Mouse (Mus musculus) thymus, postnatal 25 days (tissue): ENCODE results near the gene Zbed5.
"Not testable (repeated sequence)": the region's sequence is repeated elsewhere in the genome, so short reads cannot be mapped to it uniquely, and the experiment has no call there.

Source experiments
- DNase-seq: peaks from one replicate; pipeline ENCODE4 v3.0.0; 2022

Zbed5 gene

DNA sequence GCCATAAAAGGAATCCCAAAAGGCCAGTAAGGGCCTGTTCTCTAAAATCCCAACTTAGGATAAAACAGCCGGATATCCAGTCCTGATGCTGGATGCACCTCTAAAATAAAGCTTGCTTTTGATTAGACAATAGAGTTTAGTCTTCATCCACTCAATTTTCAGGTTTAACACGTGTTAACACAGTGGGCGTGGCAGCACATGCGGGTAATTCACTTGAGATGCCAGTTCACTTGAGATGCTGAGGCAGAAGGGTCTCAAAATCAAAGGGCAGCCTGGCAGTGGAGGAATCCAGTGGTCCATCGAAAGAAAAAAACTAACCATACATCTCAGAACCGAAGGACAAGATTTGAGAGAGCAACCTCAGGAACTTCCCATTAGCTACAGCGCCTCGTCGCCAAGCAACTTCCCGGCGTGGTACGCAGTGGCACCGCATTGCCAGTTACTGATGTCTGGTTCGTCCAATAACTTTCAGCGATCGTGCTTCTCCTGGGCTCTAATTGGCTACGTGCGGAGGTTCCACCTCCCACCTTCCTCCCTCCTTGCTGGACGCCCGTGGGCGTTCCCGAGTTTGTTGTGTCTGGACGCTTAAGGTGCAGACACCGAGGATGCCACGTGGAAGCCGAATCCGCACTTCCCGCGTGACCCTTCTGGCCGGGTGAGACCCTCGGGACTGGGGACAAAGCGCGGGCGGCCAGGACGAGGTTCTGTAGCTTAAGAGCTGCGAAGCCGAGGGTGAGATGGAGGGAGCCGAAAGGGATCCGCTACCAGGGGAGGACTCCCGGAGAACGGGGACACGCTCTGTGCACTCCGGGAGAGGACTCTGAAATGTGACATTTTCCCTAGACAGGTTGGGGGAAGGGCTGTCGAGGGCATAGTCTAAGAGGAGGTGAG, at the start of gene Zbed5:
Gene Zbed5 (plus strand): TSS at position 526 of the 891 bp plus-strand sequence.
- DNase-seq = peak; percentile 83

DNA sequence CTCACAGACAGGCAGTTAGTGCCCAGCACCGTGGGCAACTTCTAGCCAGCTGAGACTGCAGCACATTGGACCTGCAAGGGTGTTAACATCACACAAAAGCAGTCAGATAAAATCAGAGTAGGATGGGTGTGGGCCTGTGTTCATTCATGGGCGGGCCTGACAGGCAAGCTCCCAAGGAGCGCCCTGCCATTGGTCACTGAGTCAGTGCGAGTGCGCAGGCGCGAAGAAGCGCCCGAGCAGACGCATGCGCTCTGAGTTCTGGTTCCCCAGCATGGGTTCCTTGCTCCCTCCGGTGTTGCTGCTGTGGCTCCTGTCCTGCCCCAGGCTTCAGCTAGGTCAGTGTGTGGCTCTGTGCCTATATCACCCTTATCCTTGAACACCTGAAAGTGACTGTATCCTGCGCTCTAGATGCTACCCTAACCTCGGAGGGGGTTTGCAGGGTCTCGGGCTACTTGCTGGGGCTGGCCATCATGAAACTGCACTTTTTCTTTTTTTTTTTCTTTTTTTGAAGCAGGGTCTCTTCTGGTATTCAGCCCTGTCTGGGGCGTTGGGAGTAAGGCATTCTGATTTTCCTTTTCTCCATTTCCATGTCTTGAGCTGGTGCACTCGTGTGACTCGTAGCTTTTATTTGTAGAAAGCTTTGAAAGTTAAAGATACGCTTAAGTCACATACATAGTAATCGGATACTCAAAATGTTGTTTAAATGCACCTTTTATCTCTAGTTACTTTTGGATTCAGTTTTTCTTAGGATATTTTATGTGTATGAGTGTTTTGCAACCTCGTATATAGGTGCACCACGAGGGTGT, 48.6 kb upstream of the Zbed5 start, which contains the start of gene Sumf2:
Gene Sumf2 (plus strand): TSS at position 235 of the 806 bp plus-strand sequence.
- peak; percentile 96 for DNase-seq

DNA sequence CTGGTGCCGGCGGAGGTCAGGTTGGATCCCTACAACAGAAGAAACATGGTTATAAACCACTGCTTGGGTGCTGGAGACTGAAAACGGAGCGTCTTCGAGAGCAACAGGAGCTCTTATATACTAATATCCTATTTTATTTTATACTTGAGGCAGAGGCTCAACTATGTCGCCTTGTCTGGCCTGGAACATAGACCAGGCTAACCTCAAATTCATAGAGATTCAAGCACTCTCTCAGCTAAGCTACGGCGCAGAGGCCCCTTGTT, 48.0 kb upstream of the Zbed5 start:
- DNase-seq = no peak

DNA sequence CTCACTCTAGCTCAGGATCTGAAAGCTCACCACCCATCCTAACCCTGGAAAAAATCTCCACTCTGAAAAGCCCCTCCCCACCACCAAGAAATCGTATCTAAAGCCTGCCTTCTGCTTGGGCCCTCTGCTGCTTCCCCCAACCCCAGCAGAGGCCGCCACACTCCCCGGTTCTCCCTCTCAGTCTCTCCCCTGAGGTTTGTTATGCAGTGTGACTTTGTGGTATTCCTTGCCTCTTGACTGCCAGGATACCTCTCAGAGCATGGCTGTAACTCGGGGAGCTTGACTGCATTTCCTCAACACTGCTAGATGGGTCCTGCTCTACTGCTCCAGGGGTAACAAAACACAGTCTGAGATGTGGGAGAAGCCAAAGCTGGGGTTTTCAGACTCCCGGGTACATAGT, 40.4 kb upstream of the Zbed5 start:
- DNase-seq = no peak

DNA sequence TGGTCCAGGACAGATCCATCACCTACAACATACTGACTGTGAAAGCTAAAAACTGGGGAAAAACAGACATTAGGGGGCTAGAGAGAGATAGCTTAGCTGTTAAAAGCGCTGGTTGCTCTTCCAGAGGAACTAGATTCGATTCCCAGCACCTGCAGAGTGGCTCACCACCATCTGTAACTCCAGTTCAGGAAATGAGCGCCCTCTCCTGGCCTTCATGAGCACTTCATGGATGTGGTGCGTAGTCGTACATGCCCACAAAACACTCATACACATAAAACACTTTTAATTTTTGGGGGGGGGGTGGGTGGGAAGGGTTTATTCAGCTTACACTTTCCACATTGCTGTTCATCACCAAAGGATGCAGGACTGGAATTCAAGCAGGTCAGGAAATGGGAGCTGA, 39.1 kb upstream of the Zbed5 start:
- DNase-seq = no peak

DNA sequence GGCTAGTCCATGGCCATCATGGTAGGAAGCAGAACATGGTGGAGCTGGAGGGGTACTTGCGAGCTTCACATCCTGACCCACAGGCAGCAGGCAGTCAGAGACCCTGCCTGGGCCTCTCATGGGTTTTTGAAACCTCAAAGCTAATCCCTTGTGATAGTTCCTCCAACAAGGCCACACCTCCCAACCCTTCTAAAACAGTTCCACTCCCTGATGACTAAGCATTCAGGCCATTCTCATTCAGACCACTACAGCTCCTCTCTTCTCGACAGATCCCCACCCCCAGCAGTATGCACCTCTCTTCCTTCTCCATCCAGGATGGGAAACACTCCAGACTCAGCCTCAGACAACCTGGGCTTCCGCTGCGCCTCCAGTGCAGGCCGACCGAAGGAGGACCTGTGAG, 33.2 kb upstream of the Zbed5 start:
- DNase-seq = no peak

DNA sequence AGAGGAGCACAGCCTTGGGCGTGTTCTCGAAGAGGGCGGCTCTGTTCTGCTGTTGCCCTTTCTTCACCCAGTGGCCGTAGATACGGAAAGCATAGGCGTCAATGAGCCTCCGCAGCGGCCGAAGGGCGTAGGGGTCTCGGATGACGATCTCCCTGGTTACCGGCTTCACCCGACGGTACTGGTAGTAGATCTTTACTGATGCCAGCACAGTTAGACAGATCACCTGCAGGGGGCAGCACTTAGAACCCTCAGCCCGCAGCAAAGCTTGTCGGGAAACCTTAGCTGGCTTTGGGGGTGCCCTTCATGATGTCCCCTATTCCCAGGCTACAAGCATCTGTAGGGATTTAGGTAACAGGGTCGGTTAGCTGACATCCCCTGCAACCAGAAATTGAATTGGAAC, 31.1 kb upstream of the Zbed5 start:
- peak; percentile 37 for DNase-seq

DNA sequence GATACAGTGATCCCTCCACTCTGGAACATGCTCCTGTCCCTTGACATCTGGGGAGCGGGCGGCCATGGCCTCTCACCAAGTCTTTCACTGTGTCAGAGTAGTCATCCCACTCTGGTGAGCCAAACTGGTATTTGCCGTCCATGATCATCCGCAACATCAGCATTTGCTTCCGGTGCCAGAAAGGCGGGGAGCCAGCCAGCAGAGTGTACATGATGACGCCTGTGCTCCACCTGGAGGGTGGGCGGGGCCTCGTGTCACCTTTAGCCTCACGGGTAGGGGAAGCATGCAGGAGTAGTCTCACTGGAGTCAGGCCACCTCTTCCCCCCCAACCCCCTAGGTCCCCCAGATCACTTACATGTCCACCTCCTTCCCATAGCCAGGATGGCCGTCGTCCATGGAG, 29.7 kb upstream of the Zbed5 start:
- DNase-seq = no peak

DNA sequence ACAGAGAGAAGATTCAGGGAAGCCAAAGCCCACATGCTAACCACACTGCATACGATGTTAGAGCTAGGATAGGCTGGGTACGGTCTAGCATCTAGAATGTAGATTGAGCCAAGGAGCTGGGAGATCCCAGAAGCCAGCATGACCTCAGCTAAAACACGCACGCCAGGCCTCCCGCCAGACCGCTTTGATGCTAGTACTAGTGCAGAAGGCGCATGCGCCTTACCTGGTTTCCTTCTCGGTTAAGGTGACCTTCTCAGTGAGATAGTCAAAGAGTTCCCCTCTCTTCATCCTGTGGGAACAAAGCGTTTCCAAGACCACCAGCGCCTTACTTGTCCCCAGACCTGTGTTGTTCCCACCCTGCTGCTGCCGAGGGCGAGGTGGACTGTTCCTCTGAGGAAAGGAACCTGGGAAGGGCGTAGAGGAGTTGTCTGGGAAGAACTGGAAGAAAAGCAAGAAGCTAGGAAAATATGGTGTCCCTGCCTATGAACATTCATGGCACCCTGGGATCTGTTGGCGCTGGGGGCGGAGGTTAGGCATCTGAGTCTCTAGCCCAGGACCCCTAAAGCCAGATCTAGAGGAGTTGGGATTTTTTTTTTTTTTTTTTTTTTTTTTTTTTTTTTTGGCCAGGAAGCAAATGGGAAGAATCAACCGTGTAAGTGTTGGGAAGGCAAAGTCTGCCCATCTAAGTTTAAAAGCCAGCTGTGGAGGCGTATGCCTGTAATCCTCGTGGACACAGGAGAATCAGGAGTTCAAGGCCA, 26.1 kb upstream of the Zbed5 start:
- no peak for DNase-seq

DNA sequence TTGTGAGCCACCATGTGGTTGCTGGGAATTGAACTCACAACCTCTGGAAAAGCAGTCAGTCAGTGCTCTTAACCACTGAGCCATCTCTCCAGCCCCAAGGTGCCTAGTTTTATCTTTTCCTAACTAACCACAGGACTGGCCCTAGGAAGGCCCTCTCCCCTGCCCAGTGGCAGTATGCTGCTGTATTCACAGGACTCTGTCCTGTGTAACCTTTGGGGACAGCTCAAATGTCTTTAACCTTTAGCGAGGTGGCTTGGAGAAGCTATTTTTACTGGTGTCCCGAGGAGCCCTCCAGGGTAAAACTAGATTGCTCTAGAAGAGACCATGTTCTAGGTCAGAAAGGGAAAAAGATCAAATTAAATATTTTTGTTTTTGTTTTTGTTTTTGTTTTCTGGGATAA, 24.3 kb upstream of the Zbed5 start:
- DNase-seq = no peak

DNA sequence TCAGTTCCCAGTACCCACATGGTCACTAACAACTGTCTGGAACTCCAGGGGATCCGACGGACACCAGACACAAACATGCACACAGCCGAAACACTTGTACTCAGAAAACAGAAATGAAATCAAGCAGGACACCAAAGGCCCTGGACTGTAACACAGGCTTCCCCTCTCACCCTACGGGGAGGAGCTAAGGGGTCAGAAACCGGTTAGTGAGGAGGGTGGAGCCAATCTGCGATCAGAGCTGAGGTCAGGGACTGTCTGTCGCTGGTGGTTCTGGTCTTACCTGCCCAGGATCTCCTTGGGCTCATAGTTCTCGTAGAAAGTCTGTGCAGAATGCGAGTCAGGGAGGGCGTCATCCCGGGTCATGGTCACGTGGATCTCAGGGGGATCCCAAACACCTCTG, 21.6 kb upstream of the Zbed5 start:
- no peak for DNase-seq

DNA sequence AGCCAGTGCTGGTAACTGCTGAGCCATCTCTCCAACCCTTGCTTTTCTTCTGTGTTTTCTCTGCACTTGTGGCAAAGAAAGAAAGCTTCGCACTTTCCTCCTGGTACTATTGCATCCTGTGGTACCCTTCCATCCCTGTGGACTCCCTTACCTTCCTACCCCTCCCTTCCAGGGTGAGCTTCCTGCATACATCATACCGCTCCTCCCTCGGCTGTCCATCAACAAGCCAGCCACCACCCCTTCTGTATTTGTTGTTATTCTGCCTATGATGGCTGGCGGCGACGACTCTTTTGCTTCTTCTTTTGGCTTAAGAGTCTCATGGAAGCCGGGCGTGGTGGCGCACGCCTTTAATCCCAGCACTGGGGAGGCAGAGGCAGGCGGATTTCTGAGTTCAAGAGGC, 20.4 kb upstream of the Zbed5 start:
- no peak for DNase-seq

DNA sequence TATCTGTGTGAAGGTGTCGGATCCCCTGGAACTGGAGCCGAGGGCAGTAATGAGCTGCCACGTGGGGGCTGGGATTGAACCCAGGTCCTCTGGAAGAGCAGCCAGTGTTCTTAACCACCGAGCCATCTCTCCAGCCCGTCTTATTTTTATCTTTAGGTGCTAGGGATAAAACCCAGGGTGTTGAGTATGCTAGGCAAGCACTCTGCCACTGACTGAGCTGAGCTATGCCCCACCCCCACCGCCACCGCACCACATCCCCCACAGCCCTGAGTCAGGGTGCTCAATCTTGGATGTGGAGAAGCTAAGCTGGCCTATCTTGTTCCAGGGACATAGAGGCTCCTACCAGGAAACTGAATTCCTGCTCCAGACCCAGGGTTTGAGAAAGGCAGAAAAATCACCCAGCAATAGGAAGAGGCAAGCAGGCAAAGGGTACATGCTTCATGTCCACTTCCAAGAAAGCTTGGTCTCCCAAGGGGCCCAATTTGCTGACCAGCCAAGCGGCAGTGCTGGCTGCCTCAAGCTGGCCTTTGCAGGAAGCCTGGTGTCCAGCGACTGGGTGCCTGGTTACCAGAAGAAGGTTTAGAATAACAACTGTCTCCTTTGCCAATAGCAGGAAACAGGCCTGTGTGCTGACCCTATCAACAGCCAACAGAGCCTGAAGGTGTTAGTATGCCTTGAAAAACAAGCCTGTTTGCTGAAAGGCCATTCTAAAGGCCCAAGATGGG, 17.6 kb upstream of the Zbed5 start:
- DNase-seq = no peak

DNA sequence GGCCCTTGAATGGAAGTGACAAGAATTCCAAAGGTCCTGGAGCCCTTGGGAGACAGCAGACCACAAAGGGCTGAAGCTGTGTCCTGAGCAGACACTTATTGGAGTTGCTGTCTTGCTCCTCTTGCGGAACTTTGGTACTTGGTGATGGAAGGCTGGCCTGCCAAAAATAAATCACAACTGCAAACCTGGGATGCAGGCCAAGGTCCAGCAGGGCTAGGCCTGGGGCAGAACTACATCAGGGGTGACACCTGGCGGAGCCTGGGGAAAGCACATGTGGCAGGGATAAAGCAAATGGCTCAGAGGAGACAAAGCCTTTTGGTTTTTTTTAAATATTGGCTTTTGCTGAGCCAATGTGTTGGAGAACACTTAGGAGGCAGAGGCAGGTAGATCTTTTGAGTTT, 16.6 kb upstream of the Zbed5 start:
- no peak for DNase-seq

DNA sequence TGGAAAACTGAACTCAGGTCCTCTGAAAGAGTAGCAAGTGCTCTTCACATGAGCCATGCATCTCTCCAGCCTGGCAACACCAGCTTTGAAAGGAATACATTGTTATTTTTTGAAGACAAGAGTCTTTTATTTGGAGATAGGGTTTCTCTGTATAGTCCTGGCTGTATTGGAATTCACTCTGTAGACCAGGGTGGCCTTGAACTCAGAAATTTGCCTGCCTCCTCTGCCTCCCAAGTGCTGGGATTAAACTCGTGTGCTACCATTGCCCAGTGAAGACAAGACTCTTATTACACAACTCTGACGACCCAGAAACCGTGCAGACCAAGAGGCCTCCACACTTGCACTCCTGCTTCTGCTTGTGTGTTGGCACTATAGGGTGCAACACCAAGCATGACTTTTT, 15.6 kb upstream of the Zbed5 start:
- DNase-seq = no peak

DNA sequence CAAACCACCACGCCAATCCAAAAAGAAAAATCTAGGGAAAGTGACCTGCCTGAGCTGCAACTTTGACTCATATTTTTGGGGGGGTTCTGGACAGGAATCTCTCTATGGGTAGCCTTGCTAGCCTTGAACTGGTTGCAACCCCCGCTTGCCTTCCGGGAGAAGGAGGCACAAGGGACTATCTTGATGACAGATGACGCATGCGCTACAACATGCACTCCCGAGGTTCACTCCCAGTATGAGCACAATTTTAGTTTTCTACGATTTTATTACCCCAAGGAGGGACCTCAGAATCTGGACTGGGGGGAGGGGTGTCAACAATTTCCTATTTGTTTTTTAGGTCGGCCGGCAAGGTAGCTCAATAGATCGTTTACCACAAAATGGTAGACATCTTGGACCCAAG, 9.3 kb upstream of the Zbed5 start:
- no peak for DNase-seq

DNA sequence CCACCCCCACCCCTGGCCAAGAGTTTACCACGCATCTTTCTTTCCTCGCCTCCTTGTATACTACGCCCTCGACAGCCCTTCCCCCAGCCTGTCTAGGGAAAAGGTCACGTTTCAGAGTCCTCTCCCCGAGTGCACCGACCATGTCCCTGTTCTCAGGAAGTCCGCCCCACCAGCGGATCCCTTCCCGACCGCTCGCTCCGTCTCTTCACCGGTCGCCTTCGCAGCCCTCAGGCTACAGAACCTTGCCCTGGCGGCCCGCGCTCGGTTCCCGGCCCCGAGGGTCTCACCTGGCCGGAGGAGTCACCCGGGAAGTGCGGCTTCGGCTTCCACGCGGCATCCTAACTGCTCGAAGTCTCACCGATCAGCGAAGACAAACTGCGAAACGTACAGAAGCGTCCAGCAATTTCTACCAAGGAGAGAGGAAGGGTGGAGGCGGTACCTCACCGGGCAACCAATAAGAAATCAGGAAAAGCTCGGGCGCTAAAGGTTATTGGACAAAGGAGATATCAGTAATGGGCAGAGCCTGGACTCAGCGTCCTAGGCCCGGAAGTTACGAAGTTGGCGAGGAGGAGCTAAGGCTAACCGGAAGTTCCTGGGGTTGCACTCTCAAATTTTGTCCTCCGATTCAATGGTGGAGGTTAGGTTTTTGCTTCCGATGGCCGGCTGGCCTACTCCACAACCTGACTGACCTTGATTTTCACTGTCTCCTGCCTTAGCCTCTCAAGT, 8.4 kb upstream of the Zbed5 start, which contains the start of gene Chchd2:
Gene Chchd2 (minus strand): TSS at position 560 of the 726 bp plus-strand sequence.
- peak; percentile 89 for DNase-seq

DNA sequence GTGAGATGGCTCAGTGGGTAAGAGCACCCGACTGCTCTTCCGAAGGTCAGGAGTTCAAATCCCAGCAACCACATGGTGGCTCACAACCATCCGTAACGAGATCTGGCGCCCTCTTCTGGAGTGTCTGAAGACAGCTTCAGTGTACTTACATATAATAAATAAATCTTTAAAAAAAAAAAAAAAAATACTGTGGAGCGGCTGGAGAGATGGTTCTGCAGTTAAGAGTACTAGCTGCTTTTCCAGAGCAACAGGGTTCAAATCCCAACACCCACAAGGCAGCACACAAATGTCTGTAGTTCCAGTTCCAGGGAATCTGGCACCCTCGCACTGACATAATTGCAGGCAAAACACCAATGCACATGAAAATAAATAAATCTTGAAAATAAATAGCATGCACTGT, 5.1 kb upstream of the Zbed5 start:
- not testable (repeated sequence) for DNase-seq

DNA sequence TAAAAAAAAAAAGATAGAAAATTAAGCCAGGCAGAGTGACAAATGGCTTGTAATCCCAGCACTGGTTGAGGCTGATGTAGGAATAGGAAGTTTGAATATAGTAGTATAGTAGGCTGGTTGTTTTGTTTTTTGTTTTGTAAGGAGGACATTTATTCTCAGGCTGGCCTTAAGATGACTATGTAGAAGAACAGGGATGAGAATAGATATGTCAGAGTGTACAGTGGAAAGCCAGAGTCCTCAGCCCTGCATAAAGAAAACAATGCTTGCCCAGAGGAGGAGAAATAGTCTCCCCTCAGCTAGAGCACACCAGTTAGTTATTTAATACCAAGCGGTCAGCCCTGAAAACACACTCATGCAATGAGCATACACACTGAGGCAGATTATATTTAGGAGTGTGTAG, 2.9 kb downstream of the Zbed5 start, which contains the start of gene Phkg1:
Gene Phkg1 (minus strand): TSS at position 101 of the 400 bp plus-strand sequence.
- DNase-seq = no peak

DNA sequence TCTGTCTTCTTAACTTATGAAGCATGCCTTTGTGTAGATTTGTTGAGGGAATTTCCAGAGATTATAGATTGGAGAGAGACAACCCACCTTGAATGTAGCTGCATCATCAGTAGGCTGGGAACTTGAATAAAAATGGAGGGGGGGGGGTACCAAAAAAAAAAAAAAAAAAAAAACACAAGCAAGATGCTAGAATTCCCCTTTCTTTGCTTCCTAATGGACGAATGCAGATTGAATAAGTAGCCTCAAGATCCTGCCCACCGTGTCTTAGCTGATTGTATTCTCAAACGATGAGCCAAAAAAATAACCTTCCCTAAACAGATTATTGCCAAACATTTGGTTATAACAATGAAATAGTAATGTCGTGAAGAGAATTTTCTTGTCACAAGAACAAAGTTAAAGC, 12.3 kb downstream of the Zbed5 start:
- DNase-seq = no peak

DNA sequence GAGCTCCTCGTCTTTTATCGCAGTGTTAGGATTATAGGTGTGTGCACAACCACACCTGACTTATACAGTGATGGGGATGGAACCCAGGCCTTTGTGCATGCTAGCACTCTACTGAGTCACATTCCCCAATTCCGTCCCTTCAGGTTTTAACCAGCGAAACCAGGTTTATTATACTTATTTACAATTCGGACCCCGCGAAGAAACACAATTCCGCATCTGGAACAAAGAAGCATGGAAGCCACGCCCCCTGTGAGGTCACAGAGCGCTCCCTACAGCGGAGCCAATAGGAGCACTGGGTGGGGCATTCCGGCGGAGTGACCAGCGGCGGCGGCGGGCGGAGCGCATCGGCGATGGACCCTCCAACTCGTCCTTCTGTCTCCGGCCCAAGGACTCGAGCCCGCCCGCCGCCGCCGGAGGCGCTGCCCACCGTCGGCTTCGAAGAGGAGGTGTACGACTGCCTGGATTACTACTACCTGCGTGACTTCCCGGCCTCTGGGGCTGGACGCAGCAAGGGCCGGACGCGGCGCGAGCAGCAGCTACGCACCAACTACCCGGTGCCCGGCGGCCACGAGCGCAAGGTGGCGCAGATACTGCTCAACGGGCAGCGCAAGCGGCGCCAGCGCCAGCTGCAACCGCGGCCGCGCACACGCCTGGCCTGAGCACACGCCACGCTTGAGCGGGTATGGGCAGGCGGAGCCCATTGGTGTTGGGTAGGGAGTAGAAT, 12.9 kb downstream of the Zbed5 start, which contains the start of gene Nupr1l:
Gene Nupr1l (plus strand): TSS at position 299 of the 724 bp plus-strand sequence.
- DNase-seq = peak; percentile 83
